Mouse (Mus musculus) c-Kit-negative CD71-positive TER-119-positive erythroid progenitor cells, embryonic 14.5 days (primary cell): Measurements from ENCODE around the gene Pola2.
A peak's percentile ranks its signal among the peaks of the same experiment; 100 is the strongest.

Experiments used
- DNase-seq: peaks from one replicate; pipeline ENCODE4 v3.0.0-alpha.2; 2013; ENCODE audit warnings: low read depth, low spot score

Pola2 gene

DNA sequence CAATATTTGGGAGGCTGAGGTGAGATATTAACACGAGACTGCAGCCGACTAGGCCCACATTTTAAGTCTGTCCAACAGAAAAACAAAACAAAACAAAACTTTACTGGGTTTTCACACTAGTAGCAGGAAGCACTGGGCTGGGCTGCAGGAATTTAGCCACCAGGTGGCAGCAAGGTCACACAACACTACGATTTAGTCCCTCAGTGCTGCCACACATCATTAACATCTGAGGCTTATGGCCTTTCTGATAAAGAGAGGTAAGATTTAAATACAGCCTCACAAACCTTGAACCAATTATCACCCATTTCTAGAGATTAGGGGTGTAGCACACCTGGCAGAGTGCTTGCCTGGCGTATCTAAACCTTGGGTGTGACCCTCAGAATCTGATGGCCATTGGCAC, 1.3 kb upstream of the Pola2 start:
- DNase-seq: peak; percentile 83

DNA sequence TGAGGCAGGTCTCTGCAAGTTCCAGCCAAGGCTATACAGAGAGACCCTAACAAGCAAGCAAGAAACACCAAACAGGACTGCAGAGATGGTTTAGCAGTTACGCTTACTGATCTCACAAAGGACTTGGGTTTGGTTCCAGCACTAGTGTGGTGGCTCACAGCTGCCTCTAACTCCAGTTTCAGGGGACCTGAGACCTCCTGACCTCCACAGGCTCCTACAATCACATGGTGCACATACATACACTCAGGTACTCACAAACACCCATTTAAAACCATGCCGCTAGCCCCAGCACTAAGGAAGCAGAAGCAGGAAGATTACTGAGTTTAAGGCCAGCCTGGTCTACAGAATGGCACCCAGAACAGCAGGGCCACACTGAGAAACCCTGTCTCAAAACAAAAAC, 802 bp upstream of the Pola2 start:
- DNase-seq: no peak

DNA sequence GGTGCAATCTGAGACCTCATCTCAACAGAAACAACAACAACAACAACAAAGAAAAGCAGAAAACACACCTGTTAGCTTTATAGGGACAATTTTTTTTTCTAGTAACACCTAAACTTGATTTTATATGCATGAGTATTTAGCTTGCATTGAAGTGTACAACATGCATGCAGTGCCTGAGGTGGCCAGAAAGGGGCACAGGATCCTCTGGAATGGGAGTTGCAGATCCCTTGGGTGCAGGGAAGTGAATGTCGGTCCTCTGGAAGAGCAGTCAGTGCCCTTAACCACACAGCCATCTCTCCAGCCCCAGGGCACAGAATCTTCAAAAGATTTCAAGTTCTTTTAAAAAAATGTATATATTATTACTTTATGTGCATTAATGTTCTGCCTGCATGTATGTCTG, 1.4 kb downstream of the Pola2 start:
- DNase-seq: no peak

DNA sequence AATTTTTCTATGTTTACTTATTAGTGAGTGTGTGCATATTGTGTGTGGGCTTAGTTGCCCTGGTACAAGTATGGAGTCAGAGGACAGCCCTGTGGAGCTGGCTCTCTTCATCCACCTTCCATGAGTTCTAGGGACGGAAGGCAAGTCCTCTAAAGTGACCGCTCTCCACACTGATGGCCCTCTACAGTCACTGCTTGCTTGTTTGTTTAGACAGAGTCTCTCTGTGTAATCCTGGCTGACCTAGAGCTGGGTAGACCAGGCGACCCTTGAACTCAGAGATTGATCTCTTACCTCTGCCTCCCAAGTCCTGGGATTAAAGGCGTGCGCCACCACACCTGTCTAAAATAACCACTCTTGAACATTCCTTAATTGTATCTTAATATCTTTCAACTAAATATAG, 6.6 kb downstream of the Pola2 start:
- no peak for DNase-seq

DNA sequence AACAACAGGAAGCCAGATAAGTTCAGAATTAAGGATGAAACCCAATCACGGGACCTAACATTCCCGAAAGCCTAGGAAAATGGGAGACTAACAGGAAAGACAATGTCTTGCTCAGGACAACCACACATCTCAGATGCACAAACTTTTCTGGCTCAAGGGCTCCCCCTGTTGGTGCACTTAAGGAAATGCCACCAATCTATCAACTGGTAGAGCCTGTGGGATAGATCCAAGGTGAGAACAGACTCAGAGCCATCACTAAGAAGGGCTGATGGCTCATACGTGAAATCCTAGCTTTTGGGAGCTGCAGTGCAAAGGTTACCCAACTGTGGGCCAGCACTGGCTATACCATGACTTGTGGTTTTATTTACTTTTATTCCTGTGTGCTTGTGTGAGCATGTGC, 7.3 kb downstream of the Pola2 start:
- DNase-seq: peak; percentile 77

DNA sequence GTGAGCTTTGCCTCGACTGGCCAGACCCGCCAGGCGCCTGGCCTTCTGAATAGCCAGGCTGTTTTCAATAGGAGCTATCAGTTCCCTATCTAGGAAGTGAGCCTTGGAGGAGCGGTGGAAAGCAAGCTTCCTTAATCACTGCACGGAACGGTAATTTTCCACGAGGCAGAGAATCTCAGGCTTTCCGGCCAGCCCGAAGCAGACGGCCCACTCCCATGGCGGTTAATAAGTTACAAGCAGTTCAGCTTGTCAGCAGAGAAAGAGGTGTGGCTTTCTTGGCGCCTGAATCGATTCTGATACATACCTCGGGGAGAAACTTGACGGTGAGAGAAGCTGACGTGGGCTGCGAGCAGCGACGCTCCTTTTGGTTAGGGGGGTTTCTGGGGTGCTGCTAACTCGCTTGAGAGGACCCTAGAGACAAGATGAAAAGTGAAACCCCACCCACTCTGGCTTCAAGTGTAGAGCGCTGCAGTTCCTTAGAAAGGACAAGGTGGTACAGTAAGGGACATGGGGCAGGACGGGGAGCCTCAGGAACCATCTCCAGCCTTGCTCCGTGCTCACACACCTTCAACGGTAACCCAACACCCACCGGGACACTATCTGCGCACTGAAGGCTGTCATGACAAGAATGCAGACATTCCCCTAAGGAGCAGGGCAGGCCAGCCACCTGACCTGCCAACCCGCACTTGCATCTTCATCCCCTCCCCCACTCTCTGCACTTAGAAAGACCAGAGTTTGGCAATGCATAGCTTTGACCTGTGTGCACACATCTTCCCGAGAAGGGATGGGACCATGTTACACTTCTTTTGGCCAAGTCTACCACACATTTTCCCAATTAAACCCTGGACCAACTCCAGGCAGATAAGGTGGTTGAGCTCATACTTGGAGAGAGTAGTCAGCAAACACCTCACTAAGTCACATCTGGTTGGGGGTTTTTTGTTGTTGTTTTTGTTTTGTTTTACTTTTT, 8.0 kb downstream of the Pola2 start:
- DNase-seq: no peak

DNA sequence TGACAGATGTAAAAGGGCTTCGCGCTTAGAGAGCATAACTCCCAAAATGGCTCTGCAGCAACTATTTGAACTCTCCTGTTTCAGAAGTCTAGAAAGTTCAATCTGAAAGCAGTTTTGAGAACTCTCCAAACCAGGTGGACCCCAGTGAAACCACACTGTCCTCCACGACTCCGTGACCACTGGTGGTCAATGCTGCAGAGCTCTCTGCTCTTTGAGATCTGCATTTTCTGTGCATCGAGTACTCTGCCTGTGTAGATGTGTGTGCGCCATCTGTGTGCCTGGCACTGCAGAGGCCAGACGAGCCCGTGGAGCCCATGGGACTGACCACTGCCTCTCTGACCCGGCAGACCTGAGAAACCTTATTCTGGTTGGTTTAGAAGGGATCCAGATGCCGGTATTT, 9.1 kb downstream of the Pola2 start:
- no peak for DNase-seq

DNA sequence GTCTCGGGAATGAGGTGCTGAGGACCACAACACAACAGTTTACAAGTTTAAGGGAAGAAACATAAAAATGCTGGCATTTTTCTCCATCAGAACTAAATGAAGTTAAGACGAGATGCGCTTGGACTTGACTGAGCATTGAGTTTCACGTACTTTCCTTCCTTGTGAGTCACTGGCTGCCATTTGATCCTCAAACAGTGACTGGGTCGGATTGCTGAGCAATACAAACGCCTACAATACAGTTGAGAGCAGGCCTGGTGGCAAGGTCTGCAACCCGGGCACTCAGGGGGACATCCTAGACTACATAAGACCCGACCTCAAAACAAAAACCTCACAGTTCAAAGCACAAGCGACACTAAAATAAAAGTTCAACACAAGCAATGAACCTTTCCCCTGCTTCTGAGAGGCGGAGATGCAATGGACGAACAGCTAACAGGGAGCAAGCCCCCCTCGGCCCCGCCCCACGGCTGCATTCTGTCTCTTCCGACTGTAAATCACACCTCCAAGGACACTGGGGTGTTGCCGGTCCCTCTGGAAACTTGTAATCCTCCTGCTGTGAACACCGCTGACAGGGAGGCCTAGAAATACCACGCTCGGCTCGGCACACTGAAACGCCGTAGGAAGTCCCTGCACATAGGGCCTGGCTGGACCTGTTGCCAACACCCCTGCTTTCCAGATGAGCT, 9.8 kb downstream of the Pola2 start:
- no peak for DNase-seq

DNA sequence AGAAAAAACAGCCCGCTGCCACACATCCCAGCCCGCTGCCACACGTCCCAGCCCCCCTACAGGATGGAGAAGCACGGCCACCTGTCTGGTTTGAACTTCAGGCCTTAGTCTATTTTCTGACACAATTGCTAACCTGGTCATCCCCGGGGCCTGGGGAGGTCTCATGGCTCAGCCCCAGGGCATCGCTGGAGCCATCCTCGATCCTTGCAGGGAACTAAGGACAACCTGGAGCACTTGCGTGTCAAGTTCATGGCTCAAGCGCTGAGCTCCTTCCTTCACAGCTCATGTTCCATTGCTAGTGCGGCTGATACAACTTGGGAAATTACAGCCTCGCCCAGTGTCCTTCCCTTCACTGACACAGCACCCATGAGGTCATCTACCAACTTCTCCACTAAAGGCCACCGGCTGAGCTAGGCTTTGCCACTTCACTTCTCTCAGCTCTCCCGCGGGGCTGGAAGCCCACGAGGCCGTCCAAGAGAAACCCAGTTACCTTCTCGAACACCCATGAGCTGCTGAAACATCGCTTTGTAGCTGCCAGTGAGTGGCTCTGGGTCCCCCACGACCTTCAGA, 10.7 kb downstream of the Pola2 start:
- DNase-seq: no peak

DNA sequence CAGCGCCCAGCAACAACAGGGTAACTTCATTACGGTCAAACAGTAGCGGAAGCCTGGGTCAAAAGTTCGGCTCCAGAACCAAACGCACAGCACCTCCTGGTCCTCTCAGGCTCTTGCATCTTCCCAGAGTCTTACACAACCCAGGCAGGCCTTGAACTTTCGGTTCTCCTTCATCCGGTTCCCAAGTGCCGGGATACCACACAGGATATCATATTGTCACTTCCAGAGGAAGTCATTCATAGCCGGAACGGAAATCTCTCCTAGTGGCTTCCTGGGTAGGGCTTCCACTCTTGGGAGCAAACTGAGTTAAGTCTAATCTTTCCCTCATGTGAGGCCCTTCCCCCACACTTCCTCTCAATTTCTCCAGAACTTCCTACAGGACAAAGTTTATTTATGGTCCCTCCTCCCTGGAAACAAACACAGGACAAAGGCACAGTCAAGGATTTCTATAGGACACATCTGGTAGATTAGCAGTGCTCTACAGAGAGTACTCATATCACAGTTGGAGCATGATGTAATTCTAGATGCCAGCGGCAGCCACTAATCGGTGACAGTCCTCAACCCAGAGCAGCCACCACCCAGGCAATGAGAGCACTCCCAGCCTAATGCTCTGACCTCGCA, 11.8 kb downstream of the Pola2 start:
- DNase-seq: no peak

DNA sequence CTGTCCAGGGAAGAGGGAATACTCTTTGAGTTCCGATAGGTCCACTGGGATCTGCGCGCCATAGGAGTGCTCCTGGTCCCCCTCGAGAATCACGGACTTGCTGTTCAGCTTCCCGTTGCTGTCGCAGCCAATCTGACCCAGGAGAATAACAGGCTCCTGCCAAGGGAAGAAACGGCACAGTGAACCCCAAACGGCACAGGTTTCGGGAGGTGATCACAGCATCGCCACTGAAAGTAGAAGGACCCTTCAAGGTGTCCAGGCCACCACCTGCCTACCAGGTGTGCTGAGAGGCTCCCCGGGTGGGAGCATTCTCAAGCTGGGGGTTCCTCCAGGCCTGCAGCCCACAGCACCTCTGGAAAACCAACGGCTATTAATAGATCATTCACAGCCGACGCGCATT, 12.4 kb downstream of the Pola2 start:
- no peak for DNase-seq

DNA sequence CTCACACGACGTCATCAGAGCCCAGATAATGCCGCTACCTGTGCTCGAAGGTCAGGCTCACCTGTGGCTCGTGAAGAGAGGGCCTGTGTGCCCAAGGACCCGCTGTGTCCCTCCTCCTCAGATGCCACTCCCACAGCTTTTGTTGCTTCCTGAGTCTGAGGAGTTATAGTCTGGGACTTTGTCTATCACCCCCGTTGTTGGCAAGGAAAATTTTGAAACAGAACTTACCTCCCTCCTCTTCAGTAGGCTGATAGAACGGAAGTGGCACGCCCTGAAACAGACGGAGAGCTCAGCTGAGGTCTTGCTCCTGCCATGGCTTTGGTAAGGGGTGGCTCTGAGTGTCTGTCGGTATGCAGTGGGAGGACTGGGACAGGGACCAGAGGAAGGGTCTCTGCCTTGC, 13.8 kb downstream of the Pola2 start:
- DNase-seq: no peak

DNA sequence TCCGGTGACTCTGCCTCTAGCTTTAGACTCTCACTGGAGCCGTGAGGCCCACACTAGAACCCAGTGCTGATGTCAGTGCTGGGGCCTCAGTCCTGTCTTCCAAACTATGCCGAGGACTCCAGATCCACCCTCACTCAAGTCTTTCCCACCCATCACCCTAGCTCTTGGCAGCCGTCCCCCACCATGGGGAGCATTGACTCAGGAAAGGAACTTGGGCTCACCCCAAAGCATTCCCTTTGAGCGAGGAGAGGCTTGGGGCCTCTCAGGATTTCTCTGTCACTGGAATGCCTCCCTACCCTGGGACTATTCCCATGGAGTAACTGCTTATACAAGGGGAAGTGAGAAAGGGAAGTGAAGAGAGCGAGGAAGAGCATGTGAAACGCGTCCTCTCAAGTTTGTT, 18.1 kb downstream of the Pola2 start:
- DNase-seq: no peak

DNA sequence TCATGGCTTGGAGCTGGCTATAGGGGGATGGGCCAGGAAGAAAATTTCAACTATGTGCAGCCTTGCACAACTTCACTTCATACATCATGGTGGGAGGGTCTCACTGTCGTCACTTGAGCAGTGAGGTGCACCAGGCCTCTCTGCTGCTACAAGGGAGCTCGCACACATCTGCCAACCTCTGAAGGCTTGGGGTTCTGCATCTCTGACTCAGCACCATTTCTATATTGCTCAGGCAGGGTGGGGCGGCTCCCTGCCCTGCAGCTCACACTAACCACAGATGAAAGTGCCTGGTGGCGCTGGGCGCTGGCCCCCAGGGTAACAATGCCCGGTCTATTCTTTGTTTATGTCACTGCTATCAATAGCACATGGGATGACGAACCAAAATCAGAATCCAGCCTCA, 19.0 kb downstream of the Pola2 start:
- DNase-seq: no peak

DNA sequence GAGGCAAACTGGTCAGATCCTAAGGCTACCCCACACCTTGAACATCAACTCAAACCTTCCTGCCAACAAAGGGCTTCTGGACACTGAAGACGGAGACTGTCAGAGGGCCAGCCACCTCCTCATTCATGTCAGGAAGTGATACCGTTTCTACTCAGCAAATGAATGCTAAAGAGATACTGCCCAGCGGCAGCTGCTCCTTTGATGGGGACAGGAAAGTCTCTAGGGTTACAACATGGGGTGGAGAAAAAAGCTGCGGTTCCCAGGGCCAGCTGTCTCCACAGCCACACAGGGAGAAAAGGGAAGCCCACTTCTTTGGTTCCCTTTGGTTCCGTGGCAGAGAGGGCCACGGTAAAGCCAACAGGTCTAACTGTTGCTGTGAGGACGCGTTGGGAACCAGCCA, 19.9 kb downstream of the Pola2 start:
- DNase-seq: no peak

DNA sequence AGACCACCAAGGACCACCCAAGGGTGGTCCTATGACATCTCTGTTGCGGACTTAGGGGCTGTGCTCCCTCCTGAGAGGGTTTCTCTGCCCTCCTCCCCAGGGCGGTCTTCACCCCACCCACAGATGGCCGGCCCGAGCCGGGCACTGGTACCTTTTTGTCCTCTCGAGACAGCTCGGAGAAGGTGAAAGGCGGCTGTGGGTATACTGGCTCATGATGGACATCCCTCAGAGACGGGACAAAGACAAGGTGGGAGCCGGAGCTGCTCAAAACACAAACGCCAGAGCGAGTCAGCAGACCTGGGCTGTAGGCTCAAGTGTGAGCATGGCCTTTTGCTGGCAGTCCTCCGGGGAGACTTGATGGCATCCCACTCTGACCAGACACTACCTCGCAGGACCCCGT, 20.6 kb downstream of the Pola2 start:
- DNase-seq: no peak

DNA sequence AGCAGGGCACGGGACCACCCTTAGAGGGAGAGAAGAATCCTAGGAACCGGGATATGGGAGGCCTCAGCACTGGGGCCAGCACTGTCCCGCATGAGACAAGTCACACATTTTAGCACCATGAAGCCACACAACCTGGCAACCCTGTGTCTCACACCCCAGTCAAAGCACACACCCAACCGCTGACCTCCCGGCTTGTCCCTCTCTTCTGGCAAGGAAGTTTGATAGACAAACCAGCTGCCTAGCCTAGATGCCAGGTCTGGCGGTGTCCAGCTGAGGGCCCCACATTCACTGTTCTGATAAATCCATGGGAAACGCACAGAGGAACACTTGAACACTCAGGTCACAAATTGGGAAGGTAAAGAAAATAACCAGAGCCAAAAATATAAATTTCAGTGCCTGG, 21.4 kb downstream of the Pola2 start:
- DNase-seq: no peak

DNA sequence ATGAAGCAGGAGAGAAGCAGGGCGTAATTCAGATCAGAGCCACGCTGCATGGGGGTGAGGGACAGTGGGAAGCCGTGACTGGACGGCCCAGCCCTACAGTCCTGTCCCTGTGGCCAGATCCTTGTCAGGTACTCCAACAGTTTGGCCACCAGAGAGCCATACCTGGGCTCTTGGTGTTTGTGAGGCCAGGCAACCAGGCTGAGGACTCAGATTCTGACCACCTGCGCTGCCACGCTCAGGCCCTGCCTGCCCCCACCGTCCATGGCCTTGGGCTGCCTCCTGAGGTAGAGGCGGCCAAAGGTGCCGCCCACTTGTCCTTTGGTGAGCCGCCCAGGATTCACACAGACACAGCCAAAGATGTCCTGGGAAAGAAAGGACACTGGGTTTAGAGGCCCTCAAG, 23.3 kb downstream of the Pola2 start:
- DNase-seq: no peak

DNA sequence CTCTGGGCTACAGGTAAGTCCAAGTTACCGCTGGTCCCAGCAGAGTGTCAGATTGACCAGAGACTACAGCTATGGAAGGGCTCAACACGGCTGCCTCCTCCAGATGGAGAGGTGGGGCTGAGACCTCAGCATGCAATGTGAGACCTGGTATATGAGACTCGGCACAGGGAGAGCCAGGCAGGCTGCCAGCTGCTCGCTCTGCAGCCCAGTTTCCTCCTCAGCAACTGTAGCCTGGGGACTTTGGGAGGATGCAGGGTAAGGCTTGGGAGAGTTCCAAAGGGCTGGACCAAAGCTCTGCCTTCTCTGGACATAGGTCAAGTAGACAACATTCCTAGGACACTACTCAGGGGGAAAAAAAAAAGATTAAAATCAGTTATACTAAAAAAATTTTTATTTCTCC, 23.8 kb downstream of the Pola2 start:
- no peak for DNase-seq

DNA sequence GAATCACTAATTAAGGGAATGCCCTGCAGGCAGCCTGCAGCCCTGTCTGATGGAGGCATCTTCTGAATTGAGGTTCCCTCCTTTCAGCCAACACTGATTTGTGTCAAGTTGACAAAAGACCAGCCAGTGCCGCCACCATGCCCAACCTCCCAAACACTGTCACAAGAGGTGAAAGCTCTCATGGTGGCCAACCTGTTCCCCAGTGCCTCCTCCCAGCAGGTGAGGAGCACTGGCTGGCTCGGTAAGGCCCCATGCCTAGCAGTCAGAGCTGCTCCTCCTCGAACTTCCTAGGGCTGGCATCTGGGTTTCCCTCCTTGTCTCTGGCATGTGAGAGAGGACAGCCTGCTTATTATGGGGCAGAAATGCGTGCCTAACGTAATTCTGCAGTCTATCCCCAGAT, 24.3 kb downstream of the Pola2 start:
- no peak for DNase-seq

DNA sequence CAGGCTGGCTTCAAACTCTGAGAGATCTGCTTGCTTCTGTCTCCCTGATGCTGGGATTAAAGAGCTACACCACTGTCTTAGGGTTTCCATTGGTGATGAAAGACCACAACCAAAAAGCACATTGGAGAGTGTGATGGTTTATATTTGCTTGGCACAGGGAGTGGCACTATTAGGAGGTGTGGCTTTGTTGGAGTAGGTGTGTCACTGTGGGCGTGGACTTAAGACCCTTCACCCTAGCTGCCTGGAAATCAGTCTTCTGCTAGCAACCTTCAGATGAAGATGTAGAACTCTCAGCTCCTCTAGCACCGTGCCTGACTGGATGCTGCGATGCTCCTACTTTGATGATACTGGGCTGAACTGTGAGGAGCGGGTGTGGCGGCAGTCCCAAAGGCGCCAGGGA, 25.5 kb downstream of the Pola2 start:
- DNase-seq: no peak

DNA sequence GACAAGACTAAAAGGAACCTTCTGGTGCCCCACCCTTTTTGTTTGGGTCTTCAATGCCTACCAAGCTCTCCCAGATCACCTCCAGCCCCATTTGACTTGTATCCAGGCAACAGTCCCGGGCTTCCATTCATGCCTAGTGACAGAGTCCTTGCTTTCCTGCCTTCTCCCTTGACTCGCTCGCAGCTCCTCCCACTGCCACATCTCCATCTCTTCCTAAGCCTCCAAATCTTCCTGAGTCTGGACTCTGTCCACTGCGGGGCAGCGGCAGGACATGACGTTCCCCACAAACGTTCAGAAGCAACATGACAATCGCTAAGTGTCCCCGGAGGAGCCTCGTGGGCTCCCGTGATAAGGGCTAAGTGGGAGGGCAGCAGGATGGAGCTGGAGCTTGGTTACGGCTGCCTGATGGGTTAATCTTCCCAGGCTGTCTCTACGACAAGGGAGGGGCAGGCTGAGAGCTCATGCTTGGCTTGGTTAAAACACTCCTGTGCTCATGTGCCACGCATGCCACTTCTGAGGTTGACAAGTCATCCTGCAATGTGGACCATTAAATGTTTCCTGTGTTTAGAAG, 26.1 kb downstream of the Pola2 start:
- peak; percentile 36 for DNase-seq
